Mouse (Mus musculus) adrenal gland, postnatal 4 days (tissue): Measurements from ENCODE around the gene Xpr1. TPM values are rescaled to one million over a fixed set of nuclear protein-coding genes. Genes with fewer than 3 reads are reported as not detected.

Experiments used
- DNase-seq, 2 experiments: peaks; one replicate each; pipeline ENCODE4 v3.0.0; 2021 to 2022; ENCODE audit warnings: low spot score in 2 of 2, mixed read lengths in 2 of 2
- long read RNA-seq, 2 experiments: library from polyadenylated mRNA; stranded (forward); transcript quantifications; one replicate each; pipeline ENCODE4 v2.0.0; 2021
- total RNA-seq, 2 experiments: library from RNA; stranded (reverse); gene quantifications; 2 replicates each; pipeline ENCODE4 v1.2.3; 2021

Xpr1 gene
- total RNA-seq, result 10 to 100 TPM; 59.4 to 60.4 TPM
- long read RNA-seq, experiment 1, partial matches to known transcripts, result 1 of 5 reads
- long read RNA-seq, experiment 1, other reads (novel, unspliced or antisense), result 4 of 5 reads
- long read RNA-seq, experiment 2, partial matches to known transcripts, result 1 of 7 reads
- long read RNA-seq, experiment 2, other reads (novel, unspliced or antisense), result 5 of 7 reads

GRCm38 (mm10) chr1:155416701-155417677, at the start of gene Xpr1:
Xpr1 (minus strand) TSS chr1:155417415.
- DNase-seq, result peak; percentile 88 to 90

GRCm38 (mm10) chr1:155463442-155463841, 46.2 kb upstream of the Xpr1 start:
- no peak for DNase-seq

- no peak for DNase-seq
These were observed 45.4 kb upstream of the Xpr1 start for GRCm38 (mm10) chr1:155462582-155462981.

- DNase-seq, result no peak
These were observed 40.3 kb upstream of the Xpr1 start for GRCm38 (mm10) chr1:155457532-155457931.

GRCm38 (mm10) chr1:155453180-155453579, 36.0 kb upstream of the Xpr1 start:
- DNase-seq, result no peak

- no peak for DNase-seq
These were observed 31.7 kb upstream of the Xpr1 start for GRCm38 (mm10) chr1:155448932-155449331.

- DNase-seq, result no peak
These were observed 30.1 kb upstream of the Xpr1 start for GRCm38 (mm10) chr1:155447277-155447676.

- no peak for DNase-seq
These were observed 25.9 kb upstream of the Xpr1 start for GRCm38 (mm10) chr1:155443115-155443514.

GRCm38 (mm10) chr1:155442521-155443001, 25.3 kb upstream of the Xpr1 start:
- no peak for DNase-seq

- DNase-seq, result no peak
These were observed 22.3 kb upstream of the Xpr1 start for GRCm38 (mm10) chr1:155439551-155439950.

GRCm38 (mm10) chr1:155438525-155438924, 21.3 kb upstream of the Xpr1 start:
- DNase-seq, result no peak

- no peak for DNase-seq
These were observed 12.1 kb upstream of the Xpr1 start for GRCm38 (mm10) chr1:155429304-155429703.

GRCm38 (mm10) chr1:155427126-155427865, 10.1 kb upstream of the Xpr1 start:
- DNase-seq, result no peak

GRCm38 (mm10) chr1:155425743-155426315, 8.6 kb upstream of the Xpr1 start:
- DNase-seq, result no peak

- no peak for DNase-seq
These were observed 8.1 kb upstream of the Xpr1 start for GRCm38 (mm10) chr1:155425285-155425684.

GRCm38 (mm10) chr1:155423801-155424200, 6.6 kb upstream of the Xpr1 start:
- DNase-seq, result no peak

- DNase-seq, result no peak
These were observed 4.8 kb upstream of the Xpr1 start for GRCm38 (mm10) chr1:155422022-155422421.

- no peak for DNase-seq
These were observed 991 bp downstream of the Xpr1 start for GRCm38 (mm10) chr1:155416147-155416700.

GRCm38 (mm10) chr1:155415421-155415820, 1.8 kb downstream of the Xpr1 start:
- DNase-seq, result no peak

- no peak for DNase-seq
These were observed 4.5 kb downstream of the Xpr1 start for GRCm38 (mm10) chr1:155412705-155413104.

GRCm38 (mm10) chr1:155408577-155408966, 8.6 kb downstream of the Xpr1 start:
- DNase-seq, result no peak
